Mouse (Mus musculus): ENCODE data around the gene Igsf23. TPM values are rescaled to one million over a fixed set of nuclear protein-coding genes. Genes with fewer than 3 reads are reported as not detected.

The Igsf23 gene
- polyA plus RNA-seq, 1 experiment from 2014 or later: 0.89 TPM

DNA sequence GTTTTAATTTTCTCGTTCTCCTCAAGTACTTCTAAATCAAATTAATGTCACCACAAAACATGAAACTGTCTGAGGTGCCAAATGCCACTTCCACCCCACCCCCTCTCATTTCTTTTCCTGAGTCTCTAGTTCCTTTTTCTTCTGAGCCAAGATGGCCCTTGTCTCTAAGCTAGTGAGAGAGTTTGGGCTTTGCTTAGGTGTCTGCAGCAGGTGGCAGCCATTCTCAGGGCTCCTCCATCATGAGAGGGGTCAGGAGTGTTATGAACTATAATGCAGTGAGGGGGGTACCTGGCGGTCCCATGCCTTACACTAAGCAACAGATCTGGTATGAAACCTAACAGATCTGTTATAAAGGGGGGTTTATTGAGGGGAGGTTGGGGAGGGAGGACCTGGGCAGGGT is 27.2 kb downstream of the Igsf23 start:
- no peaks in the 10 kb centered on the region for H3K27me3 ChIP-seq (ENCODE audit: insufficient read depth, low read length)
- no peak overlapping the region for H3K9ac ChIP-seq (replicated peaks)
- no peak overlapping the region for H3K27ac ChIP-seq (ENCODE audit: low read depth)
- DNase-seq (no peak), ATAC-seq (no peak)
- H3K4me1 ChIP-seq (ENCODE audit: insufficient read depth): peaks cover 9% of the 10 kb centered on the region
- 0 out of 2 replicates have a peak, but pooled peaks cover under 1% of the 10 kb centered on the region for H3K36me3 ChIP-seq (replicated peaks; ENCODE audit: insufficient read depth, low read length)
- 27% methylated on average over 2 of the region's 2 CpGs for WGBS (ENCODE audit: insufficient replicate concordance)
- H3K4me3 ChIP-seq (ENCODE audit: low read depth, low read length): no peak overlapping the region
- H3K9me3 ChIP-seq (ENCODE audit: low read length): no peaks in the 10 kb centered on the region
- no peak overlapping the region for H3K4me2 ChIP-seq (ENCODE audit: low read depth, low read length)
- TF ChIP-seq CTCF (IDR thresholded peaks at IDR 0.05; ENCODE audit: low read depth) (no peak), EP300 (IDR thresholded peaks at IDR 0.05; ENCODE audit: low read depth) (no peak)

DNA sequence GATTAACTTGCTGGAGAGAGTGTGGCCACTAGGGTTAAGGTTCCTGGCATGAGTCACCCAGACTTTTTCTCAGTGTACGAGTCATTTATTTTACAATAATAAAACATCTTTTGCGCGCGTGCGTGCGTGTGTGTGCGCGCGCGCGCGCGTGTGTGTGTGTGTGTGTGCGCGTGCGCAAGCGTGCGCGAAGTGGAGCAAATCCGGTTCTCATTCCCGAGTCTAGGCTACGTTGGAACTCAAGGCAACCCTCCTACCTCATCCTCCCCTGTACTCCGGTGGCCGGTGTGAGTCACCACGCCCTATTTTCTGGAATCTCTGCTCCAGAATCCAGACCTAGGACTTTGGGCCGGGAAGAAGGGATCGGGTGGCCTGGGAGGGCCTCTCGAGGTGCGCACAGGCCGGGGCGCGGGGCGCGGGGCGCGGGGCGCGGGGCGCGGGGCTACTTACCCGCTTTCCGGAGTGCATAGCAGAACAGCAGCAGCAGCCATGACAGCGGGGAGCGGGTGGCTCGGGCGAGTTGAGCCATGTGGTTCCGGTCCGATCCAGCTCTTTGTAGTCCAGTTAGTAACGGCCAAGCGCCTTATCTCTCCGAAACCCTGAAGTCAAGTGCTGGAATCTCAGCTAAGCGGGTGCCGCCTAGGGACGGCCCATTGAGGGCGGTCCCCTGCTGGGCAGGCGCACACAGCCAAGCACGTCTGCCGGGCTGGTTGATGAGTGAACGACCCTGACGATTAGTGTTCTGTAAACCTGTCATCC is 29.9 kb downstream of the Igsf23 start, which contains the start of gene Pvr:
Gene Pvr (minus strand): TSS at position 655 of the 756 bp plus-strand sequence.
- DNase-seq: peak; percentile 70
- peak within 1 kb of the TSS; percentile 92 for H3K4me2 ChIP-seq (ENCODE audit: low read depth, low read length)
- 2% methylated on average over 59 of the region's 60 CpGs for WGBS (ENCODE audit: insufficient replicate concordance)
- H3K4me3 ChIP-seq (ENCODE audit: low read depth, low read length): peak within 1 kb of the TSS; percentile 76
- TF ChIP-seq EP300 (IDR thresholded peaks at IDR 0.05; ENCODE audit: low read depth) (no peak), CTCF (IDR thresholded peaks at IDR 0.05; ENCODE audit: low read depth) (peak; percentile 39)
- H3K9ac ChIP-seq (replicated peaks): peak within 1 kb of the TSS; percentile 81
- H3K27me3 ChIP-seq (ENCODE audit: insufficient read depth, low read length): no peaks in the 10 kb centered on the region
- no peaks in the 10 kb centered on the region for H3K9me3 ChIP-seq (ENCODE audit: low read length)
- ATAC-seq: peak; percentile 90
- peaks cover 9% of the 10 kb centered on the region for H3K4me1 ChIP-seq (ENCODE audit: insufficient read depth)
- H3K27ac ChIP-seq (ENCODE audit: low read depth): peak within 1 kb of the TSS; percentile 86
- peaks cover 9% of the 10 kb centered on the region; the same call in 1 of the 2 replicates for H3K36me3 ChIP-seq (replicated peaks; ENCODE audit: insufficient read depth, low read length)

DNA sequence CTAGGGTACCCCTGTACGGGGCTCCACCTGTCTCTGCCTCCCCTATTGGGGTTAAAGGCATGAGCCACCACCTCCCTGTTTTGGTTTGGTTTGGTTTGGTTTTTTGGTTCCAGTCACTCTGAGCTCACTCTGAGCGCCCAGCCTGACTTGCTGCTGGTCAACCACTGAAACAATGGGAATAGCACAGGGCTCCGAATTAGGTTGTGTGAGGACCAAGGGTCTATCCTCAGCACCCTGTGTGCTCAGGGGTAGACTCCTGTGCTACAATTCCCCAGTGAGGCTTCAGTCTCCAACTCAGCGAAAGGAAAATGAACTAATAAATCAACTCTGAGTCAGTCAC is 30.4 kb downstream of the Igsf23 start:
- Histone ChIP-seq H3K4me2 (ENCODE audit: low read depth, low read length) (peak overlapping the region; percentile 92), H3K9me3 (ENCODE audit: low read length) (no peaks in the 10 kb centered on the region), H3K9ac (replicated peaks) (peak overlapping the region; percentile 81), H3K4me1 (ENCODE audit: insufficient read depth) (peaks cover 9% of the 10 kb centered on the region), H3K4me3 (ENCODE audit: low read depth, low read length) (peak overlapping the region; percentile 76), H3K27ac (ENCODE audit: low read depth) (no peak overlapping the region), H3K27me3 (ENCODE audit: insufficient read depth, low read length) (no peaks in the 10 kb centered on the region), H3K36me3 (replicated peaks; ENCODE audit: insufficient read depth, low read length) (peaks cover 11% of the 10 kb centered on the region; the same call in 1 of the 2 replicates)
- WGBS (ENCODE audit: insufficient replicate concordance): 29% methylated on average over 4 of the region's 4 CpGs
- ATAC-seq: no peak; the same call in 1 of the 2 replicates
- DNase-seq: no peak
- TF ChIP-seq EP300 (IDR thresholded peaks at IDR 0.05; ENCODE audit: low read depth) (no peak), CTCF (IDR thresholded peaks at IDR 0.05; ENCODE audit: low read depth) (no peak)

DNA sequence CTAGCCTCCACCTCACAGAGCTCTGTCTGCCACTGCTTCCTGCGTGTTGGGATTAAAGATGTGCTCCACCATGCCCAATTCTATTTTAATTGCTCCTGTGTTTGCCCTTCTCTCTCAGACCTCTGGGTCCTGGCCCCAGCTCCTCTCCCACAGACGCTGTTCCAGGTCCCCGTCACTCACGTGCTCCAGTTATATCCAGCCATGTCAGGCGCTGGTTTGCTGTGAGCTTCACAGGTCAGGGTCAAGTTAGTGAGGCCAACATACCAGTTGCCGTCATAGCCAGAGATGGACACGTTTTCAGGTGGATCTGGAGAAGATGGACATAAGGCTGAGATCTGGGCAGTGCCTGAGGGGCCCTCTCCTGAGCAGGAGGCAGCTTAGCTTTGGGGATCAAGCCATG is 36.0 kb downstream of the Igsf23 start:
- ATAC-seq (no peak), DNase-seq (no peak)
- Histone ChIP-seq H3K27me3 (ENCODE audit: insufficient read depth, low read length) (no peaks in the 10 kb centered on the region), H3K9ac (replicated peaks) (no peak overlapping the region), H3K36me3 (replicated peaks; ENCODE audit: insufficient read depth, low read length) (peaks cover 17% of the 10 kb centered on the region; the same call in 1 of the 2 replicates), H3K4me1 (ENCODE audit: insufficient read depth) (no peaks in the 10 kb centered on the region), H3K4me3 (ENCODE audit: low read depth, low read length) (no peak overlapping the region), H3K9me3 (ENCODE audit: low read length) (no peaks in the 10 kb centered on the region), H3K27ac (ENCODE audit: low read depth) (no peak overlapping the region), H3K4me2 (ENCODE audit: low read depth, low read length) (no peak overlapping the region)
- no peak for TF ChIP-seq CTCF (IDR thresholded peaks at IDR 0.05; ENCODE audit: low read depth)
- no peak for TF ChIP-seq EP300 (IDR thresholded peaks at IDR 0.05; ENCODE audit: low read depth)
- WGBS (ENCODE audit: insufficient replicate concordance): 85% methylated on average over 7 of the region's 7 CpGs

DNA sequence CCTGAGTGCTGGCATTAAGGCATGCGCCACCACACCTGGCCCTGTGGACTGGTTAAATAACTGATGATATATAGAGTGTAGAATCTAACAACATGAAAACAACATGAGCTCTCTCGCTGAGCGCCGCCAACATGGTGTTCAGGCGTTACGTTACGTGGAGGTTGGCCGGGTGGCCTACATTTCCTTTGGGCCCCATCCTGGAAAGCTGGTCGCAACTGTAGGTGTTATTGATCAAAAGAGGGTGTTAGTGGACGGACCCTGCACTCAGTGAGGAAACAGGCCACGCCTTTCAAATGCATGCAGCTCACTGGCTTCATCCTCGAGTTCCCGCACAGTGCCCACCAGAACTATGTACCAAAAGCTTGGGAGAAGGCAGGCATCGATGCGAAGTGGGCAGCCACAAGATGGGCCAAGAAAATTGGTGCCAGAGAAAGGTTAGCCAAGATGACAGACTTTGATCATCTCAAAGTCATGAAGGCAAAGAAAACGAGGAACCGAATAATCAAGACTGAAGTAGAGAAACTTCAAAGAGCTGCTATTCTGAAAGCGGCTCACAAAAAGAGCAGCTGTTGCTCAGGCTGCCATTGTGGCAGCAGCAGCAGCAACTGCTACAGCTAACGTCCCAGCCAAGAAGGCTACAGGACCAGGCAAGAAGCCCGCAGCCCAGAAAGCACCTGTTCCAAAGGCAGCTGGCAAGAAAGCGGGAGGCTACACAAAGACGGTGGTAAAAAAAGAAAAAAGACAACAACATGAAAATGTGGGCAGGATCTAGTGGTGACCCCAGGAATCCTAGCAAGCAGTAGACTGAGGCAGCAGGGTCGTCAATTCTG is 38.6 kb downstream of the Igsf23 start:
- TF ChIP-seq EP300 (IDR thresholded peaks at IDR 0.05; ENCODE audit: low read depth): no peak
- no peak for TF ChIP-seq CTCF (IDR thresholded peaks at IDR 0.05; ENCODE audit: low read depth)
- ATAC-seq: no peak
- Histone ChIP-seq H3K9ac (replicated peaks) (no peak overlapping the region), H3K4me1 (ENCODE audit: insufficient read depth) (no peaks in the 10 kb centered on the region), H3K4me3 (ENCODE audit: low read depth, low read length) (no peak overlapping the region), H3K27me3 (ENCODE audit: insufficient read depth, low read length) (no peaks in the 10 kb centered on the region), H3K27ac (ENCODE audit: low read depth) (no peak overlapping the region), H3K4me2 (ENCODE audit: low read depth, low read length) (no peak overlapping the region), H3K36me3 (replicated peaks; ENCODE audit: insufficient read depth, low read length) (peaks cover 26% of the 10 kb centered on the region), H3K9me3 (ENCODE audit: low read length) (no peaks in the 10 kb centered on the region)
- 84% methylated on average over 23 of the region's 23 CpGs for WGBS (ENCODE audit: insufficient replicate concordance)
- DNase-seq: no peak

DNA sequence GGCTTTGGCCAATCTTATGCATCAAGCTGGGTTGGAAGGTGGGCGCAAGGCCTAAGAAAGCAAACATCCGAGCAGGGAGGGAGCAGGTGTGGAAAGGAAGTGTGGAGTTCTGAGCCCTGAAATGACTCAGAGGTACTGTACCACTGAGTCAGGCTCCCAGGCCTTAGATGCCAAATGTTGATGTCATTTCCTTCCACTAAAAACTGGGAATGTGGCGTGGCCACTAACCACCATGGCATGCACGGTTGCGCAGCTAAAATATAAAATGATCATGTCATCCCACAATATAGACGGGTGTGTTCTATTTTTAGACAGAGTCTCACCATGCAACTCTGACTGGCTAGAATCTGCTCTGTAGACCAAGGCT is 39.3 kb downstream of the Igsf23 start:
- H3K27ac ChIP-seq (ENCODE audit: low read depth): no peak overlapping the region
- no peak overlapping the region for H3K9ac ChIP-seq (replicated peaks)
- DNase-seq: no peak
- no peaks in the 10 kb centered on the region for H3K4me1 ChIP-seq (ENCODE audit: insufficient read depth)
- no peaks in the 10 kb centered on the region for H3K27me3 ChIP-seq (ENCODE audit: insufficient read depth, low read length)
- no peak for ATAC-seq
- no peak overlapping the region for H3K4me2 ChIP-seq (ENCODE audit: low read depth, low read length)
- peaks cover 27% of the 10 kb centered on the region for H3K36me3 ChIP-seq (replicated peaks; ENCODE audit: insufficient read depth, low read length)
- H3K4me3 ChIP-seq (ENCODE audit: low read depth, low read length): no peak overlapping the region
- no peaks in the 10 kb centered on the region for H3K9me3 ChIP-seq (ENCODE audit: low read length)
- TF ChIP-seq EP300 (IDR thresholded peaks at IDR 0.05; ENCODE audit: low read depth) (no peak), CTCF (IDR thresholded peaks at IDR 0.05; ENCODE audit: low read depth) (no peak)
- WGBS (ENCODE audit: insufficient replicate concordance): 71% methylated on average over 6 of the region's 6 CpGs
